Mouse (Mus musculus): ENCODE measurements around the gene Rad9b. TPM values are rescaled to one million over a fixed set of nuclear protein-coding genes. Genes with fewer than 3 reads are reported as not detected.

The Rad9b gene
- polyA plus RNA-seq, 1 experiment from 2014 or later, result 11.0 TPM

GRCm38 (mm10) chr5:122393887-122394286 is 39.9 kb upstream of the Rad9b start:
- no peak overlapping the region for H3K4me3 ChIP-seq (ENCODE audit: low read length)
- H3K27ac ChIP-seq (ENCODE audit: low read length), result no peak overlapping the region
- H3K27me3 ChIP-seq (ENCODE audit: control insufficient read depth, insufficient read depth, low read length), result no peaks in the 10 kb centered on the region
- H3K36me3 ChIP-seq (ENCODE audit: control insufficient read depth, insufficient read depth), result peaks cover 8% of the 10 kb centered on the region
- H3K9ac ChIP-seq (ENCODE audit: low read length), result no peak overlapping the region
- H3K4me2 ChIP-seq (ENCODE audit: low read depth, low read length), result no peak overlapping the region
- H3K4me1 ChIP-seq (ENCODE audit: control insufficient read depth, insufficient read depth, low read length), result peaks cover 15% of the 10 kb centered on the region
- ATAC-seq (replicated peaks; ENCODE audit: extremely low read depth, insufficient read depth, low FRiP score), result no peak
- 64% methylated on average over 2 of the region's 2 CpGs for WGBS
- no peaks in the 10 kb centered on the region for H3K9me3 ChIP-seq (replicated peaks; ENCODE audit: control insufficient read depth, low read length)

DNA sequence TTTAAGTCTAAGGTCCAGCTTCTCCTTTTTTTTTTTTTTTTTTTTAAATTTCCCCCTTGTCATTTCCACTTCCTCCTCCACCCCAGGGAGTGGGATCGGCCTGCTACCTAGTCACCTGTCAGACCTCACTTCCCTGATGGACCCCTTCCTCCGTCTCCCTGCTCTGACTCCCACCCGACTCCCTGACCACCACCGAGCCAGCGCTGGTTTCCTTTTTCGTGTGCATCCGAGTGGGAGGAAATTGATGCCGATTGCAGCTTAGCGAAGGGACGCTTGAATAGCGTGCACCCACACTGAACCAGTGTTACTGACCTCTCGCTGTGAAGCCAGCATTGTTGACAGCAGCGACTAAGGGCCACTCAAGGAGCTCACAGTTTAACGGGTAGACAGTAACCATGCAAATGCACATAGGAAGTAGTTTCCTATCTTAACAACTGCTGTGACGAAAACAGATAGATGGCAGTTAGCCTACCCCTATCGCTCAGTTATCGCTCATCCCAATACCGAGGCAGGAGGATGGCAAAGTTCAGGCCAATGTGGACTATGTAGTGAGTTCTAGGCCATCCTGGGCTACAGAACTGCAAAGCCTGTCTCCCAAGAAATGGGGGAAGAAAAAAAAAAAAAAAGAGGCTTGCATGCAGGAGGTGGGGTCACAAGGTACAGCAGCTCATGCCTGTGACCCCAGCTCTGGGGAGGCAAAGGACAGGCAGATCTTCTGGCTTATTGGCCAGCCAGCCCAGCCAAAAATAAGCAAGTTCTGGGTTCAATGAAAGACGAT is 38.4 kb upstream of the Rad9b start:
- 9% methylated on average over 19 of the region's 19 CpGs for WGBS
- H3K9me3 ChIP-seq (replicated peaks; ENCODE audit: control insufficient read depth, low read length), result no peaks in the 10 kb centered on the region
- peak overlapping the region; percentile 75 for H3K4me3 ChIP-seq (ENCODE audit: low read length)
- H3K4me1 ChIP-seq (ENCODE audit: control insufficient read depth, insufficient read depth, low read length), result peaks cover 9% of the 10 kb centered on the region
- no peaks in the 10 kb centered on the region for H3K27me3 ChIP-seq (ENCODE audit: control insufficient read depth, insufficient read depth, low read length)
- H3K27ac ChIP-seq (ENCODE audit: low read length), result peak overlapping the region; percentile 65
- peak overlapping the region; percentile 92 for H3K4me2 ChIP-seq (ENCODE audit: low read depth, low read length)
- peaks cover 6% of the 10 kb centered on the region for H3K36me3 ChIP-seq (ENCODE audit: control insufficient read depth, insufficient read depth)
- H3K9ac ChIP-seq (ENCODE audit: low read length), result peak overlapping the region; percentile 82
- peak; percentile 45; the same call in 1 of the 2 replicates for ATAC-seq (replicated peaks; ENCODE audit: extremely low read depth, insufficient read depth, low FRiP score)

- peak; percentile 82 for ATAC-seq (replicated peaks; ENCODE audit: extremely low read depth, insufficient read depth, low FRiP score)
- H3K27me3 ChIP-seq (ENCODE audit: control insufficient read depth, insufficient read depth, low read length), result no peaks in the 10 kb centered on the region
- under 1% methylated on average over 38 of the region's 39 CpGs for WGBS
Observed at GRCm38 (mm10) chr5:122391786-122392180, 37.8 kb upstream of the Rad9b start, which contains the start of gene Arpc3. Gene Arpc3 (plus strand): TSS chr5:122391878.

DNA sequence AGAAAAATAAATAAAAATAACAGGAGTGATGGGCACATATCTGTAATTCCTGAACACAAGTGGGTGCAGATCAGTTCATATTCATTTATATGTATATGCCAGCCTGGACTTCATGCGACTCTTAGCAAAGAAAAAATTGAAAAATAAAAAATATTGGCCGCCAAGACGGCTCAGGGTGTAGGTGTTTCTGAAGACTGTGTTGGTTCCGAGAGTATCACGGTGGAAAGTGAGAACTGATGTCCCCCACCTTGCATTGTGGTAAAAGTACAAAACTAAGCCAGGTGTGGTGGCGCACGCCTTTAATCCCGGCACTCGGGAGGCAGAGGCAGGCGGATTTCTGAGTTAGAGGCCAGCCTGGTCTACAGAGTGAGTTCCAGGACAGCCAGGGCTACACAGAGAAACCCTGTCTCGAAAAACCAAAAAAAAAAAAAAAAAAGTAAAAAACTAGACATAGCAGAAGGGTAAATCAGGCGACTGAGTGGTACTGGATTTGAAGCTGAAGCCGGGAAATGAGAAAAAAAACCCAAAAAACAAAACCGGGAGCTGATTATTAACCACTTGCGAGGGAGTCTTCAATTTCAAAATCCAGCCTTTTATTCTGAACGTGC is 37.2 kb upstream of the Rad9b start:
- Histone ChIP-seq H3K9ac (ENCODE audit: low read length) (no peak overlapping the region; the same call in 1 of the 2 replicates), H3K27me3 (ENCODE audit: control insufficient read depth, insufficient read depth, low read length) (no peaks in the 10 kb centered on the region), H3K4me3 (ENCODE audit: low read length) (peak overlapping the region; percentile 75), H3K27ac (ENCODE audit: low read length) (no peak overlapping the region), H3K36me3 (ENCODE audit: control insufficient read depth, insufficient read depth) (no peaks in the 10 kb centered on the region), H3K4me1 (ENCODE audit: control insufficient read depth, insufficient read depth, low read length) (peaks cover 9% of the 10 kb centered on the region), H3K9me3 (replicated peaks; ENCODE audit: control insufficient read depth, low read length) (no peaks in the 10 kb centered on the region), H3K4me2 (ENCODE audit: low read depth, low read length) (peak overlapping the region; percentile 48; the same call in 1 of the 2 replicates)
- ATAC-seq (replicated peaks; ENCODE audit: extremely low read depth, insufficient read depth, low FRiP score), result no peak
- WGBS, result 48% methylated on average over 15 of the region's 16 CpGs

More at GRCm38 (mm10) chr5:122391786-122392180, 37.8 kb upstream of the Rad9b start, which contains the start of gene Arpc3:
- Histone ChIP-seq H3K4me3 (ENCODE audit: low read length) (peak within 1 kb of the TSS; percentile 75), H3K4me1 (ENCODE audit: control insufficient read depth, insufficient read depth, low read length) (peaks cover 9% of the 10 kb centered on the region), H3K9me3 (replicated peaks; ENCODE audit: control insufficient read depth, low read length) (no peaks in the 10 kb centered on the region), H3K27ac (ENCODE audit: low read length) (peak within 1 kb of the TSS; percentile 65), H3K4me2 (ENCODE audit: low read depth, low read length) (peak within 1 kb of the TSS; percentile 92), H3K36me3 (ENCODE audit: control insufficient read depth, insufficient read depth) (no peaks in the 10 kb centered on the region; the same call in 1 of the 2 replicates), H3K9ac (ENCODE audit: low read length) (peak within 1 kb of the TSS; percentile 82)

GRCm38 (mm10) chr5:122390671-122391070 is 36.6 kb upstream of the Rad9b start:
- H3K4me1 ChIP-seq (ENCODE audit: control insufficient read depth, insufficient read depth, low read length), result peaks cover 9% of the 10 kb centered on the region
- no peak overlapping the region for H3K9ac ChIP-seq (ENCODE audit: low read length)
- no peak overlapping the region for H3K4me3 ChIP-seq (ENCODE audit: low read length)
- H3K36me3 ChIP-seq (ENCODE audit: control insufficient read depth, insufficient read depth), result no peaks in the 10 kb centered on the region
- H3K27ac ChIP-seq (ENCODE audit: low read length), result no peak overlapping the region
- no peak for ATAC-seq (replicated peaks; ENCODE audit: extremely low read depth, insufficient read depth, low FRiP score)
- H3K9me3 ChIP-seq (replicated peaks; ENCODE audit: control insufficient read depth, low read length), result no peaks in the 10 kb centered on the region
- H3K27me3 ChIP-seq (ENCODE audit: control insufficient read depth, insufficient read depth, low read length), result no peaks in the 10 kb centered on the region
- no peak overlapping the region for H3K4me2 ChIP-seq (ENCODE audit: low read depth, low read length)

DNA sequence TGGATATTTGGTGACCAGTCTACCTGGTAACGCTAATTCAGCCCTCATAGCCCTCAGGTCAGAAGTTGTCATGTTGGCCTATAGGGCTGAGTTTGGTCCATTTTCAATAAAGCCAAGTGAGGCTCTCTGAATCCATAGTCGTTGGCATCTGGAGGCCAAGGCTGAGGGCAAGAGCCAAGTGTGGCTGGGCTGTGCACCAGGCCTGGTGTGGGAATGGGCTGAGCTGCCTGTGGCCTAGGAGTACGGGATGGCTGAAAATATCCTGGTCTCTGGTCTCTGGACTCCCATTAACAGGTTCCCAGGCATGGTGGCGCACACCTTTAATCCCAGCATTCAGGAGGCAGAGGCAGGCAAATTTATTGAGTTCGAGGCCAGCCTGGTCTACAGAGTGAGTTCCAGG is 36.0 kb upstream of the Rad9b start:
- no peak overlapping the region for H3K4me3 ChIP-seq (ENCODE audit: low read length)
- H3K9me3 ChIP-seq (replicated peaks; ENCODE audit: control insufficient read depth, low read length), result no peaks in the 10 kb centered on the region
- peaks cover 9% of the 10 kb centered on the region for H3K4me1 ChIP-seq (ENCODE audit: control insufficient read depth, insufficient read depth, low read length)
- 89% methylated on average over 5 of the region's 5 CpGs for WGBS
- H3K27ac ChIP-seq (ENCODE audit: low read length), result no peak overlapping the region
- no peak overlapping the region for H3K9ac ChIP-seq (ENCODE audit: low read length)
- no peaks in the 10 kb centered on the region for H3K36me3 ChIP-seq (ENCODE audit: control insufficient read depth, insufficient read depth)
- ATAC-seq (replicated peaks; ENCODE audit: extremely low read depth, insufficient read depth, low FRiP score), result no peak
- no peaks in the 10 kb centered on the region for H3K27me3 ChIP-seq (ENCODE audit: control insufficient read depth, insufficient read depth, low read length)
- no peak overlapping the region for H3K4me2 ChIP-seq (ENCODE audit: low read depth, low read length)

DNA sequence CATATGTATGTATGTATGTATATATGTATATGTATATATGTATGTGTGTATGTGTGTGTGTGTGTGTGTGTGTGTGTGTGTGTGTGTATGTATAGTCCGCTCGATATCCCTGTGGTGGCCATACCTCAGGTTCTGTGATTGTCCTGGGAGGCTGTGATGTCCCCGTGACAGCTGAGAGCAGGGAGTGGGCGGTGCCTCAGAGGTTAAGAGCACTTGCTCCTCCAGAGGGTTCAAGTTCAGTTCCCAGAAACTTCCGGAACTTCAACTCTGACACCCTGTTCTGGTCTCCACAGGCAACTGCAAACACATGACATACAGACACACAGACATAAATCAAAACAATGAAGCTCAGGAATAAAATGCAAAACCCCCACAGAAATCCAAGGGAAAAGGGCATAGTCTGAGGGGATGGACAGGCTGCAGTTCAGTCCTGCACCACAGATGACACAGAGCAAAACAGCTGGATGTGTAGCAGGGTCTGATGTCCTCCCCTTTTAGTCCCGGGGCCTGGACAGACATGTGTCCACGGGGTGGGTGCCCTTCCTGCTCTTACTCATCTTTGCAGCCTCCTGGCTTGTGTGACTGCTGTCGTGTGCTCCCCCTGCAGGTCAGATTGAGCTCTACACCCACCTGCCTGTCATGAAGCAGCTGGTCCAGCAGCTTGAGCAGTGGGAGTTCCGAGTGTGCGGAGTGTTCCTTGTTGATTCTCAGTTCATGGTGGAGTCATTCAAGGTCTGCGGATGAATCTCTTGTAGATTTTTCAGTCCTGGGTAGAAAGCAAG is 25.5 kb upstream of the Rad9b start:
- Histone ChIP-seq H3K27me3 (ENCODE audit: control insufficient read depth, insufficient read depth, low read length) (no peaks in the 10 kb centered on the region), H3K9me3 (replicated peaks; ENCODE audit: control insufficient read depth, low read length) (no peaks in the 10 kb centered on the region), H3K4me3 (ENCODE audit: low read length) (no peak overlapping the region), H3K4me2 (ENCODE audit: low read depth, low read length) (no peak overlapping the region), H3K9ac (ENCODE audit: low read length) (no peak overlapping the region), H3K36me3 (ENCODE audit: control insufficient read depth, insufficient read depth) (peaks cover 17% of the 10 kb centered on the region), H3K4me1 (ENCODE audit: control insufficient read depth, insufficient read depth, low read length) (no peaks in the 10 kb centered on the region), H3K27ac (ENCODE audit: low read length) (no peak overlapping the region)
- peak; percentile 63; the same call in 1 of the 2 replicates for ATAC-seq (replicated peaks; ENCODE audit: extremely low read depth, insufficient read depth, low FRiP score)
- WGBS, result 53% methylated on average over 11 of the region's 11 CpGs

DNA sequence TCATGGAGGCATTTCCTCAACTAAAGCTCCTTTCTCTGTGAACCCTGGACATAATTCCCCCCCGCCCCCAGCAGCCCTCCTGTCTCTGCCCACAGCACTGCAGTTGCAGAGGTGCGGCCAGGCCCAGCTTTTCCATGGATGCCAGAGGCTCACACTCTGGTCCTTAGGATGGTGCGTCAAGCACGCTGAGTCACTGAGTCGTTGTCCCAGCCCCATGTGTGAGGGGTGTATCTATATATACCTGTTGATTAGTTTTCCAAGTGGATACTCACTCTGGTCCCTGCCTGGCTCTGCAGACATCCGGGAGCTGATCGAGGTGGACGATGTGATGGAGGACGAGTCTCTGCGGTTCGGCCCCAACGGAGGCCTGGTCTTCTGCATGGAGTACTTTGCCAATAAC is 24.1 kb upstream of the Rad9b start:
- Histone ChIP-seq H3K4me1 (ENCODE audit: control insufficient read depth, insufficient read depth, low read length) (peaks cover 3% of the 10 kb centered on the region), H3K27ac (ENCODE audit: low read length) (no peak overlapping the region), H3K27me3 (ENCODE audit: control insufficient read depth, insufficient read depth, low read length) (no peaks in the 10 kb centered on the region), H3K4me2 (ENCODE audit: low read depth, low read length) (no peak overlapping the region), H3K4me3 (ENCODE audit: low read length) (no peak overlapping the region), H3K9ac (ENCODE audit: low read length) (no peak overlapping the region), H3K9me3 (replicated peaks; ENCODE audit: control insufficient read depth, low read length) (no peaks in the 10 kb centered on the region), H3K36me3 (ENCODE audit: control insufficient read depth, insufficient read depth) (peaks cover 17% of the 10 kb centered on the region)
- WGBS, result 92% methylated on average over 12 of the region's 12 CpGs
- no peak for ATAC-seq (replicated peaks; ENCODE audit: extremely low read depth, insufficient read depth, low FRiP score)
